Mouse (Mus musculus) G1E (cell line): ENCODE results near the gene Nxf3. TPM values are rescaled to one million over a fixed set of nuclear protein-coding genes. Genes with fewer than 3 reads are reported as not detected.
"Not testable (repeated sequence)": the region's sequence is repeated elsewhere in the genome, so short reads cannot be mapped to it uniquely, and the experiment has no call there.

Source experiments
- ATAC-seq: 2 replicates; pipeline ENCODE4 v1.8.0; 2016; ENCODE audit warnings: mild to moderate bottlenecking; ENCODE audit not compliant: insufficient number of reproducible peaks, poor library complexity, low FRiP score, severe bottlenecking; ENCODE audit errors: extremely low read depth
- DNase-seq: peaks from one replicate; pipeline ENCODE4 v3.0.0; 2012; ENCODE audit warnings: low spot score
- H3K27me3 ChIP-seq: 2 replicates; pipeline ENCODE4 v1.6.1; 2012; ENCODE audit warnings: mild to moderate bottlenecking, low read length, inconsistent platforms; ENCODE audit not compliant: insufficient read depth
- H3K36me3 ChIP-seq: replicated peaks from 2 replicates; pipeline ENCODE3; 2012; ENCODE audit warnings: mild to moderate bottlenecking, inconsistent platforms
- H3K4me1 ChIP-seq: 2 replicates; pipeline ENCODE4 v1.6.1; 2012; ENCODE audit warnings: low read depth, low read length, inconsistent platforms, mixed read lengths; ENCODE audit not compliant: insufficient read depth
- H3K4me3 ChIP-seq: 2 replicates; pipeline ENCODE4 v1.5.1; 2012; ENCODE audit warnings: low read depth, mild to moderate bottlenecking, inconsistent platforms, low read length, moderate library complexity, mixed read lengths
- H3K9me3 ChIP-seq: replicated peaks from 2 replicates; pipeline ENCODE4 v1.6.1; 2012; ENCODE audit warnings: inconsistent platforms
- CTCF ChIP-seq: IDR thresholded peaks from 2 replicates; pipeline ENCODE4 v1.5.1; 2012; ENCODE audit warnings: low read depth, low read length, inconsistent platforms, mixed read lengths
- GATA1 ChIP-seq: IDR thresholded peaks from 2 replicates; pipeline ENCODE4 v1.6.1; 2012; ENCODE audit warnings: borderline replicate concordance, low read length, inconsistent platforms, mixed read lengths
- GATA2 ChIP-seq: IDR thresholded peaks from 2 replicates; pipeline ENCODE4 v1.6.1; 2012; ENCODE audit warnings: low read depth, low read length, inconsistent platforms, borderline replicate concordance
- POLR2AphosphoS5 ChIP-seq: IDR thresholded peaks from 2 replicates; pipeline ENCODE4 v1.6.1; 2012; ENCODE audit warnings: low read depth, low read length, inconsistent platforms; ENCODE audit not compliant: insufficient replicate concordance
- TAL1 ChIP-seq: conservative IDR thresholded peaks from 2 replicates; pipeline ENCODE4 v1.6.1; 2012; ENCODE audit warnings: low read depth, low read length, inconsistent platforms, mixed read lengths
- polyA plus RNA-seq: library from polyadenylated mRNA; stranded (reverse); fragments of >175 nt; gene quantifications from 2 replicates; pipeline ENCODE4 v1.2.3, GENCODE M21; 2012
- total RNA-seq, 2 experiments: library from RNA; stranded (forward) in 1 of 2; stranded (reverse) in 1 of 2; fragments of 200-1000 nt in 1 of 2; fragments of >200 nt in 1 of 2; fragmentation: Nextera tagmentation in 1 of 2; gene quantifications; 2 replicates each; pipeline ENCODE4 v1.2.3; 2014 to 2017

Nxf3 gene
- total and polyA plus RNA-seq, 3 experiments, result 0.05 to 1.1 (median 0.09) TPM

- H3K4me3 ChIP-seq, result no peak overlapping the region
- no peak for TF ChIP-seq CTCF
- no peak for TF ChIP-seq POLR2AphosphoS5
- TF ChIP-seq GATA2, result no peak
- no peak for TF ChIP-seq GATA1
- no peak for TF ChIP-seq TAL1
- no peak for ATAC-seq
Observed at GRCm38 (mm10) chrX:136051219-136051618, 33.8 kb downstream of the Nxf3 start.

GRCm38 (mm10) chrX:136047528-136047927 lies 37.5 kb downstream of the Nxf3 start:
- H3K4me1 ChIP-seq, result no peaks in the 10 kb centered on the region
- ATAC-seq (no peak), DNase-seq (no peak)
- no peaks in the 10 kb centered on the region for H3K9me3 ChIP-seq
- H3K27me3 ChIP-seq, result no peaks in the 10 kb centered on the region
- no peaks in the 10 kb centered on the region for H3K36me3 ChIP-seq
- peak; percentile 32; the same call in 1 of the 2 replicates for TF ChIP-seq CTCF
- TF ChIP-seq POLR2AphosphoS5, result no peak
- H3K4me3 ChIP-seq, result no peak overlapping the region

More at GRCm38 (mm10) chrX:136051219-136051618, 33.8 kb downstream of the Nxf3 start:
- DNase-seq, result no peak
- Histone ChIP-seq H3K36me3 (no peaks in the 10 kb centered on the region), H3K4me1 (no peaks in the 10 kb centered on the region), H3K9me3 (no peaks in the 10 kb centered on the region), H3K27me3 (no peaks in the 10 kb centered on the region)

- Histone ChIP-seq H3K36me3 (no peaks in the 10 kb centered on the region), H3K4me3 (no peak overlapping the region), H3K9me3 (no peaks in the 10 kb centered on the region), H3K27me3 (no peaks in the 10 kb centered on the region), H3K4me1 (no peaks in the 10 kb centered on the region)
- ATAC-seq, result no peak
- TF ChIP-seq GATA1, result no peak
- no peak for TF ChIP-seq CTCF
- no peak for TF ChIP-seq TAL1
- TF ChIP-seq GATA2, result no peak
- TF ChIP-seq POLR2AphosphoS5, result no peak
- no peak for DNase-seq
Observed at GRCm38 (mm10) chrX:136043726-136044125, 41.3 kb downstream of the Nxf3 start.

- ATAC-seq, result peak; percentile 34; the same call in 1 of the 2 replicates
- H3K27me3 ChIP-seq, H3K4me1 ChIP-seq, DNase-seq, H3K9me3 ChIP-seq, H3K36me3 ChIP-seq, H3K4me3 ChIP-seq: not testable (repeated sequence)
Observed at GRCm38 (mm10) chrX:136032799-136033763, 52.0 kb downstream of the Nxf3 start, which contains the start of gene Arxes1. Gene Arxes1 (plus strand): TSS chrX:136033367.

DNA sequence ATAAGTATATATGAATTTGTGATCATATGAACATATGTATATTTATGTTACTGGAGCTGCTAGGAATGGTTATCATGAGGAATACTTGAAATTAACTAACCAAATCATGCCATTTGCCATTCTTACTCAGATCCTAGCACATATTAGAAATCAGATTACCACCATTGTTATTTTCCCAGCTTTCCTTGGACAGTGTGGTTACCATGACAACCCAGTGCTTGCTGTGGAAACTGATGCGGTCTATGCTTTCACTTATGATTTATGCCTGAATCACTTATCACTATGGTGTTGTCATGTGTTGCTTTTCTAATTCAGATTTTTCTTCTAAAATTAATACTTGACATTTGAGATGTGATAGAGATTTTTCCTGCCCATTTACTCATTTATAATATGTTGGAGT lies 54.7 kb downstream of the Nxf3 start:
- Histone ChIP-seq H3K4me3 (no peak overlapping the region), H3K36me3 (no peaks in the 10 kb centered on the region), H3K27me3 (no peaks in the 10 kb centered on the region), H3K9me3 (no peaks in the 10 kb centered on the region), H3K4me1 (no peaks in the 10 kb centered on the region)
- no peak for DNase-seq
- no peak for ATAC-seq
- TF ChIP-seq GATA2 (no peak), POLR2AphosphoS5 (no peak), GATA1 (no peak), CTCF (no peak), TAL1 (no peak)

Other genes starting within 250 kb of the Nxf3 start
- not detected in 2 replicates for gene Gprasp2, start 246.2 kb downstream of the Nxf3 start, total RNA-seq (2014; fragmentation: Nextera tagmentation)
- gene Gprasp2, start 246.2 kb downstream of the Nxf3 start, total RNA-seq (2017), result 0.22 and 0.41 TPM in 2 replicates
- 0.14 TPM in 1 of 2 replicates, not detected in the other for gene Gprasp2, start 246.2 kb downstream of the Nxf3 start, polyA plus RNA-seq
- gene Arxes2, start 91.4 kb downstream of the Nxf3 start, total RNA-seq (2014; fragmentation: Nextera tagmentation), result 9.0 and 12.7 TPM in 2 replicates
- gene Arxes2, start 91.4 kb downstream of the Nxf3 start, total RNA-seq (2017), result 8.4 and 13.6 TPM in 2 replicates
- 13.5 TPM in 2 replicates for gene Arxes2, start 91.4 kb downstream of the Nxf3 start, polyA plus RNA-seq
- gene Arxes1, start 51.9 kb downstream of the Nxf3 start, total RNA-seq (2014; fragmentation: Nextera tagmentation), result not detected in 2 replicates
- not detected in 2 replicates for gene Arxes1, start 51.9 kb downstream of the Nxf3 start, total RNA-seq (2017)
- not detected in 2 replicates for gene Arxes1, start 51.9 kb downstream of the Nxf3 start, polyA plus RNA-seq
- not detected in 2 replicates for gene Bex2, start 17.0 kb downstream of the Nxf3 start, total RNA-seq (2014; fragmentation: Nextera tagmentation)
- not detected in 2 replicates for gene Bex2, start 17.0 kb downstream of the Nxf3 start, total RNA-seq (2017)
- 0.10 and 0.15 TPM in 2 replicates for gene Bex2, start 17.0 kb downstream of the Nxf3 start, polyA plus RNA-seq
- gene Bex4, start 53.7 kb upstream of the Nxf3 start, total RNA-seq (2014; fragmentation: Nextera tagmentation), result 1.3 TPM in 1 of 2 replicates, not detected in the other
- gene Bex4, start 53.7 kb upstream of the Nxf3 start, total RNA-seq (2017), result 31.7 and 47.9 TPM in 2 replicates
- 15.0 and 16.7 TPM in 2 replicates for gene Bex4, start 53.7 kb upstream of the Nxf3 start, polyA plus RNA-seq
- 32.4 and 46.2 TPM in 2 replicates for gene Tceal8, start 87.1 kb upstream of the Nxf3 start, total RNA-seq (2014; fragmentation: Nextera tagmentation)
- 106 and 120 TPM in 2 replicates for gene Tceal8, start 87.1 kb upstream of the Nxf3 start, total RNA-seq (2017)
- 6.4 and 12.4 TPM in 2 replicates for gene Tceal8, start 87.1 kb upstream of the Nxf3 start, polyA plus RNA-seq
- gene Tceal5, start 118.6 kb upstream of the Nxf3 start, total RNA-seq (2014; fragmentation: Nextera tagmentation), result 12.0 and 12.3 TPM in 2 replicates
- 0.23 and 0.93 TPM in 2 replicates for gene Tceal5, start 118.6 kb upstream of the Nxf3 start, total RNA-seq (2017)
- gene Tceal5, start 118.6 kb upstream of the Nxf3 start, polyA plus RNA-seq, result 3.3 and 3.6 TPM in 2 replicates
- not detected in 2 replicates for gene Tceal7, start 129.5 kb upstream of the Nxf3 start, total RNA-seq (2014; fragmentation: Nextera tagmentation)
- not detected in 2 replicates for gene Tceal7, start 129.5 kb upstream of the Nxf3 start, total RNA-seq (2017)
- gene Tceal7, start 129.5 kb upstream of the Nxf3 start, polyA plus RNA-seq, result not detected in 2 replicates
- gene Bex1, start 130.3 kb upstream of the Nxf3 start, total RNA-seq (2014; fragmentation: Nextera tagmentation), result not detected in 2 replicates
- 0.27 and 0.35 TPM in 2 replicates for gene Bex1, start 130.3 kb upstream of the Nxf3 start, total RNA-seq (2017)
- gene Bex1, start 130.3 kb upstream of the Nxf3 start, polyA plus RNA-seq, result 0.17 and 0.24 TPM in 2 replicates
- gene Tceal9, start 159.8 kb upstream of the Nxf3 start, total RNA-seq (2014; fragmentation: Nextera tagmentation), result 84.3 and 89.7 TPM in 2 replicates
- 359 and 379 TPM in 2 replicates for gene Tceal9, start 159.8 kb upstream of the Nxf3 start, total RNA-seq (2017)
- gene Tceal9, start 159.8 kb upstream of the Nxf3 start, polyA plus RNA-seq, result 69.9 and 72.1 TPM in 2 replicates
- gene Bex3, start 185.0 kb upstream of the Nxf3 start, total RNA-seq (2014; fragmentation: Nextera tagmentation), result 269 and 293 TPM in 2 replicates
- 192 and 233 TPM in 2 replicates for gene Bex3, start 185.0 kb upstream of the Nxf3 start, total RNA-seq (2017)
- 525 and 668 TPM in 2 replicates for gene Bex3, start 185.0 kb upstream of the Nxf3 start, polyA plus RNA-seq